Mouse (Mus musculus): ENCODE results near the gene Creb3l1.

Creb3l1 gene

GRCm38 (mm10) chr2:91944170-91944950 is 79.9 kb downstream of the Creb3l1 start:
- peak; percentile 78 for DNase-seq (ENCODE audit: low spot score)

GRCm38 (mm10) chr2:91942356-91942755 is 81.9 kb downstream of the Creb3l1 start:
- DNase-seq (ENCODE audit: low spot score), result no peak

GRCm38 (mm10) chr2:91939303-91939935 is 84.9 kb downstream of the Creb3l1 start:
- DNase-seq (ENCODE audit: low spot score), result no peak

- no peak for DNase-seq (ENCODE audit: low spot score)
Observed at GRCm38 (mm10) chr2:91936154-91936553, 88.1 kb downstream of the Creb3l1 start.

- DNase-seq (ENCODE audit: low spot score), result no peak
Observed at GRCm38 (mm10) chr2:91934826-91935525, 89.3 kb downstream of the Creb3l1 start.

GRCm38 (mm10) chr2:91934016-91934415 is 90.3 kb downstream of the Creb3l1 start:
- DNase-seq (ENCODE audit: low spot score), result no peak

- DNase-seq (ENCODE audit: low spot score), result no peak
Observed at GRCm38 (mm10) chr2:91933471-91933870, 90.8 kb downstream of the Creb3l1 start.

GRCm38 (mm10) chr2:91932737-91933350 is 91.5 kb downstream of the Creb3l1 start:
- no peak for DNase-seq (ENCODE audit: low spot score)

Measured in lung, postnatal 25 days (tissue).